Mouse (Mus musculus) brown adipose tissue, adult 24 weeks (tissue): ENCODE data around the gene Abcb4. TPM values are rescaled to one million over a fixed set of nuclear protein-coding genes. Genes with fewer than 3 reads are reported as not detected.
"Not testable (repeated sequence)": the region's sequence is repeated elsewhere in the genome, so short reads cannot be mapped to it uniquely, and the experiment has no call there.

Experiments
- H3K27ac ChIP-seq: fragments of 200-500 bp; replicated peaks from 2 replicates; pipeline ENCODE4 v1.5.1; 2012; ENCODE audit warnings: low read depth, mild to moderate bottlenecking, low read length
- H3K4me1 ChIP-seq: fragments of 200-500 bp; 2 replicates; pipeline ENCODE4 v1.6.1; 2012; ENCODE audit warnings: low read length, mixed read lengths; ENCODE audit not compliant: control insufficient read depth, insufficient read depth, insufficient read length
- H3K4me3 ChIP-seq: fragments of 200-500 bp; 2 replicates; pipeline ENCODE4 v1.5.1; 2012; ENCODE audit warnings: low read depth, mild to moderate bottlenecking, low read length, moderate library complexity; ENCODE audit not compliant: insufficient read depth
- polyA plus RNA-seq: library from polyadenylated mRNA; stranded (reverse); fragments of >200 nt; gene quantifications from 2 replicates; pipeline ENCODE4 v1.2.4, GENCODE M21; 2012; ENCODE audit not compliant: missing spikeins, insufficient read depth, insufficient read length

Gene Abcb4
- polyA plus RNA-seq, 1 experiment: 1.1 TPM

GRCm38 (mm10) chr5:8955544-8955943 is 62.0 kb downstream of the Abcb4 start:
- no peak overlapping the region for H3K27ac ChIP-seq
- no peak overlapping the region for H3K4me3 ChIP-seq
- no peaks in the 10 kb centered on the region for H3K4me1 ChIP-seq

GRCm38 (mm10) chr5:8960534-8960933 is 67.0 kb downstream of the Abcb4 start:
- Histone ChIP-seq H3K4me3 (no peak overlapping the region), H3K4me1 (no peaks in the 10 kb centered on the region), H3K27ac (no peak overlapping the region)

- H3K4me3 ChIP-seq: no peak overlapping the region
- H3K4me1 ChIP-seq: no peaks in the 10 kb centered on the region
- H3K27ac ChIP-seq: no peak overlapping the region
Observed at GRCm38 (mm10) chr5:8964487-8964886, 71.0 kb downstream of the Abcb4 start.

- Histone ChIP-seq H3K27ac (no peak overlapping the region), H3K4me3 (no peak overlapping the region), H3K4me1 (no peaks in the 10 kb centered on the region)
Observed at GRCm38 (mm10) chr5:8970694-8971093, 77.2 kb downstream of the Abcb4 start.

GRCm38 (mm10) chr5:8972355-8972754 is 78.8 kb downstream of the Abcb4 start:
- no peaks in the 10 kb centered on the region for H3K4me1 ChIP-seq
- H3K27ac ChIP-seq: no peak overlapping the region
- H3K4me3 ChIP-seq: no peak overlapping the region

- Histone ChIP-seq H3K4me3 (no peak overlapping the region), H3K4me1 (no peaks in the 10 kb centered on the region), H3K27ac (no peak overlapping the region)
Observed at GRCm38 (mm10) chr5:8974721-8975120, 81.2 kb downstream of the Abcb4 start.

GRCm38 (mm10) chr5:8985470-8985869 is 92.0 kb downstream of the Abcb4 start:
- no peak overlapping the region for H3K4me3 ChIP-seq
- no peak overlapping the region for H3K27ac ChIP-seq
- H3K4me1 ChIP-seq: no peaks in the 10 kb centered on the region

- Histone ChIP-seq H3K4me3 (no peak overlapping the region), H3K27ac (no peak overlapping the region)
Observed at GRCm38 (mm10) chr5:8987925-8988324, 94.4 kb downstream of the Abcb4 start.

GRCm38 (mm10) chr5:8990526-8990925 is 97.0 kb downstream of the Abcb4 start:
- Histone ChIP-seq H3K4me1 (0 out of 2 replicates have a peak, but pooled peaks cover 2% of the 10 kb centered on the region), H3K27ac (no peak overlapping the region), H3K4me3 (no peak overlapping the region)

More at GRCm38 (mm10) chr5:8987925-8988324, 94.4 kb downstream of the Abcb4 start:
- no peaks in the 10 kb centered on the region for H3K4me1 ChIP-seq

- no peak overlapping the region for H3K4me3 ChIP-seq
- no peak overlapping the region for H3K27ac ChIP-seq
- H3K4me1 ChIP-seq: 0 out of 2 replicates have a peak, but pooled peaks cover 2% of the 10 kb centered on the region
Observed at GRCm38 (mm10) chr5:8991626-8992025, 98.1 kb downstream of the Abcb4 start.

- Histone ChIP-seq H3K4me3 (peak overlapping the region; percentile 66), H3K4me1 (0 out of 2 replicates have a peak, but pooled peaks cover 2% of the 10 kb centered on the region), H3K27ac (no peak overlapping the region)
Observed at GRCm38 (mm10) chr5:8995966-8996685, 102.6 kb downstream of the Abcb4 start.

GRCm38 (mm10) chr5:8996686-8997512 is 103.4 kb downstream of the Abcb4 start, which contains the start of gene Crot:
Gene Crot (minus strand): TSS chr5:8997324.
- H3K4me3 ChIP-seq: peak within 1 kb of the TSS; percentile 66
- 0 out of 2 replicates have a peak, but pooled peaks cover 2% of the 10 kb centered on the region for H3K4me1 ChIP-seq
- H3K27ac ChIP-seq: 0 out of 2 replicates have a peak within 1 kb of the TSS, but pooled peaks have one; percentile 6

- Histone ChIP-seq H3K4me1 (0 out of 2 replicates have a peak, but pooled peaks cover 2% of the 10 kb centered on the region), H3K4me3 (peak overlapping the region; percentile 66), H3K27ac (0 out of 2 replicates have a peak overlapping the region, but pooled peaks have one; percentile 6)
Observed at GRCm38 (mm10) chr5:8997513-8997895, 104.0 kb downstream of the Abcb4 start.

GRCm38 (mm10) chr5:8999108-8999507 is 105.6 kb downstream of the Abcb4 start:
- H3K4me3 ChIP-seq: no peak overlapping the region
- H3K27ac ChIP-seq: no peak overlapping the region
- H3K4me1 ChIP-seq: 0 out of 2 replicates have a peak, but pooled peaks cover 2% of the 10 kb centered on the region

- H3K4me1 ChIP-seq, H3K4me3 ChIP-seq, H3K27ac ChIP-seq: not testable (repeated sequence)
Observed at GRCm38 (mm10) chr5:9000006-9000405, 106.5 kb downstream of the Abcb4 start.
